Mouse (Mus musculus) stomach, postnatal 0 days (tissue): Measurements from ENCODE around the gene Capzb.

Source experiments
- CTCF ChIP-seq: IDR thresholded peaks from 2 replicates; pipeline ENCODE4 v1.5.1; 2016; ENCODE audit warnings: antibody characterized with exemption, low read depth, mild to moderate bottlenecking, moderate library complexity
- EP300 ChIP-seq: optimal IDR thresholded peaks from 2 replicates; pipeline ENCODE3; 2016; ENCODE audit warnings: antibody characterized with exemption

DNA sequence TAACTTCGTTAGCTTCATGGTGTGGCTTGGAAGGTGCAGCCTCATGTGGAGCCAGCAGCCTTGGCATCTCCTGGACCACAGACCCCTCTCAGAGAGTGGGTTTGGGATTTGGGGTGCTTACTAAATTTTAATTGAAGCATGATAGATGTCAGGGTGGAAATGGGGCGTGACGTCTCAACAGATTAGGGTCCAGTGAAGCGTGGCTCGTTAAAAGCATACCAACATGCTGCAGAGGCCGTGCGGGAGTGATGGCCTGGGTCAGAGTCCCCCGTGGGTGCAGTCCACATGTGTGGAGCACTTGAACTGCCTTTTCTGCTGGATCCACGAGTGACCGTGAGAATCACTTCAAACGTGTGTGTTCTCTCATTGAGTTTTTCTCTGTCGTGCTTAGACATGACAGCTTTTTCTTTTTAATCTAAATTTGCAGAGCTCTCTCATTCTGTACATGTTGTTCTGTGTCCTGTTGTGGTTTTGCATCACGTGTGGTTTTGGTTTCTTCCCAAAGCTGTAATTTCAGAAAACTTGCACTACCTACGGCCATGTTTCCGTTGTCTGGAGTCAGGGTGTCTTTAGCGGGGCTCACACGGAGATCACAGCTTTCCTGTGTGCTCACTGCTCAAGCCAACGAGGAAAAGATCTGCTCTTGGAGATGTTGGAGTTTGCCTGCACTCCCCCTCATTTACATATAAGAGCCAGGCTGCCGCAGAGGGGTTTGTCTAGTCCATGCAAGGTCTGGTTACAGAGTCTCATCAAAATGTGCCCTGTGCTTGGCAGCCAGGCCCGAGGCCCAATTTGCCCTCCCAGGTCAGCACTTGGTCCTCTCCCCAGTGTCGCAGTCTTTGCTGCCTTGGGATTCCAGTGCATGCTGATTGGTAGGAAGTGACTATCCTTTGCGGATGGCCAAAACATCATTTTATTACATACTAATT is 49.2 kb downstream of the Capzb start:
- TF ChIP-seq EP300 = no peak
- TF ChIP-seq CTCF = no peak
